Mouse (Mus musculus) layer of hippocampus, adult 2 months (tissue): Measurements from ENCODE around the gene Nav2. TPM values are rescaled to one million over a fixed set of nuclear protein-coding genes. Genes with fewer than 3 reads are reported as not detected.

ENCODE experiments used
- DNase-seq, 2 experiments: peaks; one replicate each; pipeline ENCODE4 v3.0.0; 2022; ENCODE audit warnings: low spot score in 2 of 2
- H3K27ac ChIP-seq: fragments of 200-600 bp; 2 replicates; pipeline ENCODE4 v1.8.1; 2022
- H3K4me3 ChIP-seq: fragments of 200-600 bp; 2 replicates; pipeline ENCODE4 v1.8.1; 2022; ENCODE audit warnings: mild to moderate bottlenecking
- CTCF ChIP-seq: fragments of 200-600 bp; conservative IDR thresholded peaks from 2 replicates; pipeline ENCODE4 v1.8.1; 2022; ENCODE audit warnings: antibody characterized with exemption, mild to moderate bottlenecking, moderate library complexity
- total RNA-seq, 2 experiments: library from RNA; stranded (reverse); gene quantifications; 2 replicates each; pipeline ENCODE4 v1.2.3; 2021

Nav2 gene
- total RNA-seq, 2 experiments from 2014 or later: 84.8 to 106 TPM

DNA sequence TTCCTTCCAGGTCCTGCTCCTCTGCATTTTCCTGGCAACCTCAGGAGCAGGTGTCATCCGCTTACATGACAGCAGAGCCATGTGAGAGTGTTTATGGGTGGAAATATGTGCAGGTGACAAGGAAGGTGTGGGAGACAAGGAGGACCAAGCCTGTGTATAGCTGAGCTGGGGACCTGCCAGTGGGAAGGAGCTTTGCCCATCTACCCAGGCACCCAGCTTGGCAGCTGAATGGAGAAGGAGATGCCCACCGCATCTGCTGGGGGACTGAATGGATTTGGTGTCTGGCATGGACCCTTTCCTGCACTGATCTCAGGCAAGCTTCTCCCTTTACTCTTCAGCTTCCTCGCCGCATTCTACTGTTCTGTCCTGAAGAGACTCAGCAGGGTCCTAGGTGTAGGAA lies 13.0 kb upstream of the Nav2 start:
- TF ChIP-seq CTCF: no peak
- DNase-seq: no peak
- H3K27ac ChIP-seq: no peak overlapping the region
- no peak overlapping the region for H3K4me3 ChIP-seq

GRCm38 (mm10) chr7:48896051-48896450 lies 12.5 kb upstream of the Nav2 start:
- no peak overlapping the region for H3K4me3 ChIP-seq
- TF ChIP-seq CTCF: no peak
- no peak for DNase-seq
- no peak overlapping the region for H3K27ac ChIP-seq

DNA sequence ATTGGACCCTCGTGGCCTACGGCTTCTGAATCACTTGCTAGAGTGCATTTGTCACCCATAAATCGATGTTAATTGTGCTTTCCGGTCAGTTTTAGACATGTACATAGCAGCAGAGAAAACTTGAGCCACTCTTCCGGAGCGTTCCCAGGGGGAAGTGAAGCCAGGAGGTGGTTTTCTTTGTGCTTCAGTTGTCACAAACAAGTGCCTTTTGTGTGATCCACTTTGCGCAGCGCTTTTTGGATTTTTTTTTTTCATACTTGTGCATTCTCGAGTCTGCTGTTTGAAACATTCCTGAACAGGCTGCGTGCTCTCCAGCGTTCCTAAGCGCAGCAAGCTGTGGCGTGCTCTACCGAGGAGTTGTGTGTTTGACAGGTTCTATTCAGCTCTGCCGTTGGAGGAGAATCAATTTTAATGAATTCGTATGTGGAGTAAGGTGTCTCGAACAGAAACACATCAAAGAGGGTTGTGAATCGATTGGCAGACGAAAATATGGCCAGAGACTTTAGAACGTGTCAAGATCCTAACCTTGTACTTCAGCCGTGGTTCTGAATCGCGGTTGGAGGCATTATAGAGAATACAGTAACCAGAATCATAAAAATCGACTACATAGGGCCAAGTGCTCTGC lies 10.9 kb upstream of the Nav2 start:
- no peak for TF ChIP-seq CTCF
- no peak overlapping the region; the same call in 1 of the 2 replicates for H3K4me3 ChIP-seq
- DNase-seq: no peak
- H3K27ac ChIP-seq: no peak overlapping the region

- H3K4me3 ChIP-seq: no peak overlapping the region
- no peak for TF ChIP-seq CTCF
- DNase-seq: no peak
- no peak overlapping the region for H3K27ac ChIP-seq
Observed at GRCm38 (mm10) chr7:48898416-48898815, 10.1 kb upstream of the Nav2 start.

DNA sequence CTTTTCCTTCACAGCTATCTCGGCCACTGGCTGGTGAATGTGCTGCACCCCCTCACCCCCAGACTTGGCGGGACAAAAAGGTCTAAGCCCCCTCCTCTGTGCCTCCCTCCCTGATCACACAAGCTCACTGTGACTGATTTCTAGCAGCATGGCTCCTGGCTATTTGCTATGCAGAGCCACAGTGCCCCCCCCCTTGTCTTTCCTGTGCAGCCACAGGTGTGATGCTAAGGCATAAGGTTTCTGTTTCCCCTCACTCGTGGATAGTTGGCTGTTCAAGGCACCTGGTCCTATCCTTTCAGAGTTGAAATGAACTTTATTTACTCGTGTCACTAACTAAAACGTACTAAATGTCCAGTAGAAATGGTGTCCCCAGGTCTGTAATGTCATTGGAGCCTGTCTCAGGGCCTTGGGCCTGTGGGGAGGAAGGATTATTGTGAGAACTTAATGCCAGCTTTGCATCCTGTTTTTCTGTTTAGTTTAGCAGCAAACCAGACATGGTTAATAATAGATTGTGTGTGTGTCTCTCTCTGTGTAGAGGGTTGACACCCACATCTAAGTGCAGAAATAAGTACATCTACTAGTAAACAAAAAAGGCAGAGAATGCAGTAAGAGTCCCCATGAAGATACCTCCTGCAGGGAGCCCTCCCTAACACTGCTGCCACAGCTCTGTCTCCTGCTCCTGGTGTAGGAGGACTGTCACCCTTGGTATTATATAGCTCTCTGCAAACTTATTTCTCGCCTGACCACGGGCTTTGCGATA lies 7.9 kb upstream of the Nav2 start:
- no peak overlapping the region for H3K4me3 ChIP-seq
- no peak overlapping the region for H3K27ac ChIP-seq
- TF ChIP-seq CTCF: no peak
- no peak for DNase-seq

- Histone ChIP-seq H3K4me3 (no peak overlapping the region), H3K27ac (no peak overlapping the region)
- no peak for DNase-seq
- no peak for TF ChIP-seq CTCF
Observed at GRCm38 (mm10) chr7:48902454-48902853, 6.1 kb upstream of the Nav2 start.

GRCm38 (mm10) chr7:48909342-48909671 lies 791 bp downstream of the Nav2 start:
- TF ChIP-seq CTCF: no peak
- peak overlapping the region; percentile 69; the same call in 1 of the 2 replicates for H3K27ac ChIP-seq
- DNase-seq: no peak
- H3K4me3 ChIP-seq: no peak overlapping the region

GRCm38 (mm10) chr7:48910282-48910681 lies 1.8 kb downstream of the Nav2 start:
- DNase-seq: peak in 1 of 2 experiments; percentile 45
- TF ChIP-seq CTCF: no peak
- Histone ChIP-seq H3K4me3 (no peak overlapping the region), H3K27ac (peak overlapping the region; percentile 69)

- no peak for DNase-seq
- no peak for TF ChIP-seq CTCF
- H3K4me3 ChIP-seq: no peak overlapping the region
- H3K27ac ChIP-seq: no peak overlapping the region; the same call in 1 of the 2 replicates
Observed at GRCm38 (mm10) chr7:48911146-48911545, 2.6 kb downstream of the Nav2 start.

DNA sequence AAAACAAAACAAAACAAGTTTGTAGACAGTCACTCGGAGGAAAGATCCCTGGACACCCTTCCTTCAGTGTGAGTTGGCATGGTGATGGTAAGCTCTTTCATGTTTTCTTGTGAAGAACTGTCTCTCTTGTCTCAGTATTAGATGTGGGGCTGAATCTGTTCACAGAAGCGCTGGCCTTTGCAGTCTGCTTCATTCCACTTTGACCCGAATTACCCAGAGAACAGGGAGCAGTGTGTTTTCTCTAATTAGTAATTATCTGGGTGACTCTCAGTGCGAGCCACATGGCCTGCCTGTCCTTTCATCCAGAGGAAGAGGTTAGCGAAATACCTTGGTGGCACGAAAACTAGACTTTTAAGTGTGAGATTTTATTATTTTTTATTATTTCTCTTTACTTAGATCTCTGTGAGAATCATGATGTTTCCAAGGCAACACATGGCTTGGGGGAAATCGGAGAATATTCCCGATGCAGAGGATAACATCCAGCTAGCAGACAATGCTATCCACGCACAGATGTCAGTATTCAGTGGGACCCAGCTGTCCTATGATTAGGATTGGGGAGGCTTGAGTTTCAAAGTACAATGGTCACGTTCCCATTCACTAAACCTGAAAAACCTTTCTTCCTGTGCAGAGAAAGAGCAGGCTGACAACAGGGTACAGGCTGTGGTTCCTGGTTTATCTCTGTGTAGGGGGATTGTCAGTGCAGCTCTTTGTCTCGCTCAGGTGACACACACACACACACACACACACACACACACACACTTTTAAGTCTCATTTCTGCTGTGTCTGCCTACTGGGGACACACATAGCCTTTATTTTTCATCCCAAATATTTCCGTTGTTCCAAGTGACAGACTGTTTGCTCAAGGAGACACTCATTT lies 6.4 kb downstream of the Nav2 start:
- DNase-seq: no peak
- TF ChIP-seq CTCF: no peak
- Histone ChIP-seq H3K27ac (no peak overlapping the region), H3K4me3 (no peak overlapping the region)

DNA sequence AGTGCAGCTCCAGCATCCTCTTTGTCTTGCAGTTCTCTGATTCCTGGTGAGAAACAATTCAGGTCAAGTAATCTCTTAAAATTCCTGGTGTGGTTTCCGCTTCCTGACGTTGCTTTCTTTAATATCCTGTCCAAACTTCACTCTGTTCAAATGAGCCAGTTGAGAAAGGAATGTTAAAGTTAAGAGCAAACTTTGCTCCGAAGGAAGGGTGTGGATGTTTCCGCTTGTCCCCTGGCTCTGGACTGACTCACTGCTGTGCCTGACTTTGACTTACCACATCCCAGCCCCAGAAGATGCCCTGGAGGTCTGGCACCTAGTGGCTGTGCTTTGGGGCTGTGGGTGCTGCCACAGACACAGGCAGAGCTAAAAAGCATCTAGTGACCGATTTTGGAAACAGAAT lies 8.9 kb downstream of the Nav2 start:
- DNase-seq: no peak
- no peak overlapping the region for H3K4me3 ChIP-seq

GRCm38 (mm10) chr7:48917988-48918387 lies 9.5 kb downstream of the Nav2 start:
- no peak overlapping the region for H3K27ac ChIP-seq
- no peak for TF ChIP-seq CTCF
- DNase-seq: no peak
- H3K4me3 ChIP-seq: no peak overlapping the region

More for the DNA sequence above, 8.9 kb downstream of the Nav2 start:
- H3K27ac ChIP-seq: no peak overlapping the region
- no peak for TF ChIP-seq CTCF

DNA sequence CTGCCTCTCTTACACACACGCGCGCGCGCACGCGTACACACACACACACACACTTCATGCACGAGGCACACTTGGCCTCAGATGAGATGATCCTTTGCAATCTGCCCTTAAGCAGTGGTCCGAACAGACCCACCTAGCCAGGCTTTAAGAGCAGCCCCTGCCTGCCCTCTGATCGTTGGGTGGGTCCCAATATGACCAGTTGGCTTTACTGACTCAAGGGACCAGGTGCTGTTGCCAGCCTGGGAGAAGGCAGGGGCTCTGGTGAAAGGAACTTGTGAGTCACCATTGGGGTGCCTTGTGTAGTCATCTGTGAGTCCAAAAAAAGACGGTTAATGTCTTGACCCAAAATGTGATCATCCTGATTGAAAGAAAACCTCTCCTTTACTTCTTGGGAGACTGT lies 9.9 kb downstream of the Nav2 start:
- no peak for TF ChIP-seq CTCF

More for the DNA sequence above, 9.9 kb downstream of the Nav2 start:
- Histone ChIP-seq H3K4me3 (no peak overlapping the region), H3K27ac (no peak overlapping the region)
- DNase-seq: no peak
